Mouse (Mus musculus) limb, embryonic 14.5 days (tissue): ENCODE measurements around the gene Dnaic1. TPM values are rescaled to one million over a fixed set of nuclear protein-coding genes. Genes with fewer than 3 reads are reported as not detected.

Experiments used
- ATAC-seq: fragments of 200-750 bp; cut with Nextera tagmentation; 2 replicates; pipeline ENCODE4 v1.8.0; 2017; ENCODE audit warnings: low read depth, moderate number of reproducible peaks, moderate TSS enrichment; ENCODE audit not compliant: low FRiP score
- DNase-seq: peaks from one replicate; pipeline ENCODE4 v3.0.0-alpha.2; 2015; ENCODE audit warnings: low spot score
- H3K27ac ChIP-seq: fragments of 300-500 bp; sonication (generic); replicated peaks from 2 replicates; pipeline ENCODE4 v1.5.1; 2014; ENCODE audit warnings: low read depth, mild to moderate bottlenecking, low read length, moderate library complexity, mixed read lengths
- H3K27me3 ChIP-seq: fragments of 300-500 bp; sonication (generic); 2 replicates; pipeline ENCODE4 v1.6.1; 2014; ENCODE audit warnings: low read length, mixed read lengths; ENCODE audit not compliant: control insufficient read depth, insufficient read depth
- H3K36me3 ChIP-seq: fragments of 300-500 bp; sonication (generic); 2 replicates; pipeline ENCODE4 v1.6.1; 2014; ENCODE audit warnings: mild to moderate bottlenecking, low read length, moderate library complexity, mixed read lengths; ENCODE audit not compliant: control insufficient read depth, insufficient read depth
- H3K4me1 ChIP-seq: fragments of 300-500 bp; sonication (generic); 2 replicates; pipeline ENCODE4 v1.6.1; 2014; ENCODE audit warnings: antibody characterized with exemption, low read length, mixed read lengths; ENCODE audit not compliant: control insufficient read depth, insufficient read depth
- H3K4me2 ChIP-seq: fragments of 300-500 bp; sonication (generic); replicated peaks from 2 replicates; pipeline ENCODE4 v1.6.1; 2014; ENCODE audit warnings: low read depth, mild to moderate bottlenecking, low read length, moderate library complexity; ENCODE audit not compliant: severe bottlenecking
- H3K4me3 ChIP-seq: fragments of 300-500 bp; sonication (generic); replicated peaks from 2 replicates; pipeline ENCODE4 v1.5.1; 2014; ENCODE audit warnings: low read length
- H3K9ac ChIP-seq: fragments of 300-500 bp; sonication (generic); 2 replicates; pipeline ENCODE4 v1.6.1; 2014; ENCODE audit warnings: mild to moderate bottlenecking, low read depth, low read length, moderate library complexity; ENCODE audit not compliant: severe bottlenecking
- H3K9me3 ChIP-seq: fragments of 300-500 bp; sonication (generic); 2 replicates; pipeline ENCODE4 v1.6.1; 2016; ENCODE audit warnings: low read length; ENCODE audit not compliant: control insufficient read depth
- POLR2A ChIP-seq: fragments of 200-500 bp; IDR thresholded peaks from 2 replicates; pipeline ENCODE4 v1.8.0; 2012; ENCODE audit warnings: inconsistent platforms, mild to moderate bottlenecking, moderate library complexity, borderline replicate concordance; ENCODE audit not compliant: insufficient read depth, insufficient read length; ENCODE audit errors: extremely low read depth
- WGBS: fragments of 180-500 bp; shearing (Covaris S2); extraction: QIAGEN DNeasy Blood & Tissue Kit; methylation state at CpG from one replicate; pipeline ENCODE4 v1.1.7; 2014; 5-methylcytosine and 5-hydroxymethylcytosine counted together
- polyA plus RNA-seq, 2 experiments: library from polyadenylated mRNA; depleted of rRNA in 1 of 2; stranded (reverse) in 1 of 2; unstranded in 1 of 2; fragments of >200 nt; fragmentation: Nextera tagmentation in 1 of 2; extraction: Ambion mirVana in 1 of 2; gene quantifications; 2 replicates each; pipeline versions ENCODE4 v1.2.1 to v1.2.3; 2012 to 2014

The Dnaic1 gene
- polyA plus RNA-seq, 2 experiments, result 0.67 to 0.78 TPM

DNA sequence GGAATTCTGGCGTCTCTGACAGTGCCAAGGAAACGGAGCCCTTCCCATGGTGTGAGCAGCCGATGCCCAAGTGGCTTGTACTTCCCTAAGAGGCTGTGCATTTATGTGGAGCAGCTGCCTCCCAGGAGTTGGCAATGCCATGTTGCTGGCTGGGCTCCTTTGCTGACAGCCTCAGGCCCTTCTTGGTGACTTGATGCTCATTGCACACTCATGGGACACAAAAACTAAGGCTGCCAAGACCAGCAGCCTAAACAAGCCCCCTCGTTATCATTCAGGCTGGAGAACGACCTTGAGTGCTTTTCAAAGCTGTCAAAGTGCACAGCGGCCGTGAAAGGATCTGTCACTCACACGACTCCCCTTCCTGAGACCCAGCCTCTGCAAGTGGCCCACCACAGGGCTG is 42.6 kb downstream of the Dnaic1 start:
- no peak for TF ChIP-seq POLR2A
- ATAC-seq, result no peak
- H3K27ac ChIP-seq, result no peak overlapping the region
- H3K9ac ChIP-seq, result no peak overlapping the region
- H3K4me3 ChIP-seq, result no peak overlapping the region
- no peaks in the 10 kb centered on the region for H3K9me3 ChIP-seq
- H3K4me1 ChIP-seq, result no peaks in the 10 kb centered on the region
- 46% methylated on average over 8 of the region's 8 CpGs for WGBS
- no peak overlapping the region for H3K4me2 ChIP-seq
- peaks cover 10% of the 10 kb centered on the region; the same call in 1 of the 2 replicates for H3K27me3 ChIP-seq
- DNase-seq, result no peak
- no peaks in the 10 kb centered on the region for H3K36me3 ChIP-seq

DNA sequence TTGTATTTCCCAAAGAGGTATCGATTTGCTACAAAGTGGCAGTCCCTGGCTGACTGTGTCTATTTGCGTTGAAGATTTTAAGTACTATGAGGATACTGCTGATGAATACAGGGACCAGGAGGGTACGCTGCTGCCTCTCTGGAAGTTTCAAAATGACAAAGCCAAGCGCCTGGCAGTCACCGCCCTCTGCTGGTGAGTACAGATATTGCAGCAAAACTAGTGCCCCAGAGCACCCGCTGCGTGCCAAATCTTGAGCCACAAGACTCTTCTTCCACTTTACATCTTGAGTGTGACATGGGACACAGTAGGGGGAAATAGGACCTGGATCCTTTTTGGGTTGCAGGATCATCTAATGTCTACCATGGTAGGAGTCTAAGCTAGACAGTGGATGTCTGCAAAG is 44.6 kb downstream of the Dnaic1 start:
- Histone ChIP-seq H3K4me3 (no peak overlapping the region), H3K27ac (no peak overlapping the region), H3K9ac (no peak overlapping the region), H3K9me3 (no peaks in the 10 kb centered on the region), H3K4me1 (no peaks in the 10 kb centered on the region), H3K36me3 (no peaks in the 10 kb centered on the region), H3K4me2 (no peak overlapping the region), H3K27me3 (peaks cover 17% of the 10 kb centered on the region; the same call in 1 of the 2 replicates)
- TF ChIP-seq POLR2A, result no peak
- DNase-seq (peak; percentile 85), ATAC-seq (no peak)
- WGBS, result 11% methylated on average over 7 of the region's 7 CpGs

DNA sequence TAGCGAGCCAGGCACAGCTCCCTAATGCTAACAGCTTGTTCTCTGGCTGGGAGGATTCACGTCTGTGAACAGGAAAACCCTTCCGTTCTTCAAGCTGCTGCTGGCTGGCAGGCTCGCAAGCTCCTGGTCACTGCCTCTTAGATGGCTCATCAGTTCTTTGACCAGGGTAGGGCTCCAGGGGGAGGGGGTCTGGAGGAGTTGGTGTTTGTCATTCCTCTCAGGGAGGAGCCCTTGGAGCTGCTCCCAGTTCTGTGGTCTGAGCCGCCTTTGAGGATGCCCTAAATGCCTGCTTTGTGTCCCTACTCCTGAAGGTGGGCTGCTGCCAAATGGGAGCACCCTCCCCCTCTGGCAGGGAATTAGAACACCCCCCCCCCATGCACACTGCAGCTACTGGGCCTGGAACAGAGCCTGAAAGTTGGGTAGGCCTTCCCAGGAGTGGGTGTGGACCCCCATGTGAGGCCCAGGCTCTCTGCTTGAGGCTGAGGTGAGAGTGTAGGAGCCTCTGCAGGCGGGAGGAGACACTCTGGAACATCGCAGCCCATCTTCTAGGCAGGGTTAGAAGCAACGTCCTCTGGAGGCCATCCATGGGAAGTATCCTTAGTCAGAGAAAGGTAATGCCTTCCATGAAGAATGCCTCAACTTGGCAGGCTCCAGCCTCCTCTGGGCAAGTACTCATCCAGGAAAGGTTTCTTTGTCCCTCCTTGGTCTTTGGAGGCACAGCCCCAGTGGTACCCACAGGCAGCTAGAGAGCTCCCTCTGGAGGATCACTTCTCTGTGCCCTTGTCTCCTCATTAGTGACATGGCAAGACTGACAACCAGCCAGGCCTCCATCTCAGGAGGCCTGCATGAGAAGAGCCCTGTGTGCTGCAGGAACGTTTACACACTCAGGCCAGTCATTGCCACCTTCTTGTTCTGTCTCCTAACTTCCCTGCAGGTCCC is 46.4 kb downstream of the Dnaic1 start:
- Histone ChIP-seq H3K27ac (no peak overlapping the region), H3K36me3 (no peaks in the 10 kb centered on the region), H3K4me1 (no peaks in the 10 kb centered on the region), H3K4me3 (no peak overlapping the region), H3K27me3 (peaks cover 17% of the 10 kb centered on the region; the same call in 1 of the 2 replicates), H3K4me2 (no peak overlapping the region), H3K9me3 (no peaks in the 10 kb centered on the region), H3K9ac (no peak overlapping the region)
- DNase-seq, result no peak
- 63% methylated on average over 9 of the region's 9 CpGs for WGBS
- no peak for TF ChIP-seq POLR2A
- no peak for ATAC-seq

DNA sequence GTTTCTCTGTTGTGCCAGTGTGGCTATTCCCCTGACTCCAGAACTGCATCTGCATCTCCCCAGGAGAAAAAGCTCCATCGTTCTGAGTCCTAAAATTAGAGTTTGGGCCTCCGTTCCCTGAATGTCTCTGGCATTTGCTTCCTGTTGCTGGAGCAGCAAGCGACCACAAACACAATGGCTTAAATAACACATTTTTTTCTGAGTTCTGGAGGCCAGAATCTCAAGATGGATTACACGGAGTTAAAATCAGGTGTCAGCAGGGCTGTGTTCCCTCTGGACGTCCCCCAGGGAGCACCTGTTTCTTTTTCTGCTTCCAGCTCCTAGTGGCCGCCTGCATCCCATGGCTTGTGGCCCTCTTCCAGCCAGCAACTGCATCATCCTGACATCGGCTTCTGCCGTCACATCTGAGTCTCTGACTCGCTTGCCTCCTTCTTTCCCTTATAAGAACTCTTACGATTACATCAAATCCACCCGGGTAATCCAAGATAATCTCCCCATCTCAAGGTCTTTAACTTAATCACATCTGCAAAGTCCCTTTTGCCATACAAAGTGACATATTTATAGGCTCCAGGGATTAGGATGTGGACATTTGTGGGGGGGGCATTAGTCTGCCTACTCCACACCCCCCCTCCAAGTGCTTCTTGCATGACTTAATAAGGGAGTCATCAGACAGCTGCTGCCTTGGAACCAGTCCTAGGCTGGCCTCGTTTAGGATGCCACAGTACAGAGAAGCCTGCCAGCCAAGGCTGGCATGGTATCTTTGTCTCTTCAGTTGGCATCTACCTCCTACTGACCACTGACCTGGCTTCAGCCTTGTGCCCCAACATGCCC is 49.6 kb downstream of the Dnaic1 start:
- peak; percentile 34; the same call in 1 of the 2 replicates for ATAC-seq
- no peak overlapping the region for H3K4me3 ChIP-seq
- H3K27ac ChIP-seq, result no peak overlapping the region
- H3K36me3 ChIP-seq, result no peaks in the 10 kb centered on the region
- TF ChIP-seq POLR2A, result no peak
- H3K4me2 ChIP-seq, result no peak overlapping the region
- WGBS, result 42% methylated on average over 12 of the region's 12 CpGs
- H3K9ac ChIP-seq, result no peak overlapping the region
- peaks cover 13% of the 10 kb centered on the region; the same call in 1 of the 2 replicates for H3K27me3 ChIP-seq
- H3K9me3 ChIP-seq, result no peaks in the 10 kb centered on the region
- DNase-seq, result no peak
- H3K4me1 ChIP-seq, result no peaks in the 10 kb centered on the region

DNA sequence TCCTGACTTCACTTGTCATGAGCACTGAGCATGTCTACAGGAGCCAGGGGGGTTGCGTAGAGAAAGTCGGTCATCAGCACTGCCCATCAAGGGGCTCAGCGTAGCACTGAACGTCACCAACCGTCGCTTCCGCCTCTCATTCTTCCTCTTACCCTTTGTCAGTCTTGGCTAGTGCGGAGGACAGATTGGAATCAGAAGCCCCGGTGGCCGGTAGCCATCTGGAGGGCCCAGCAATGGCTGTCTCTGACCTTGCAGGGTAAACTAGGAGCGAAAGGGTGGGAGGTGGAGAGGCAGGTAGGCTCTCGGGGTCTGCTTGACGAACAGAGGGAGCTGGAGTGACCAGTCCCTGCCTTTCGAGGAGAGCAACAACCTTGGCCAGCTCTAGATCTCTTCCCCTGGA is 52.5 kb downstream of the Dnaic1 start:
- peaks cover 11% of the 10 kb centered on the region; the same call in 1 of the 2 replicates for H3K27me3 ChIP-seq
- H3K27ac ChIP-seq, result no peak overlapping the region
- no peak overlapping the region for H3K4me2 ChIP-seq
- no peak for ATAC-seq
- H3K9ac ChIP-seq, result no peak overlapping the region
- H3K36me3 ChIP-seq, result no peaks in the 10 kb centered on the region
- no peak for DNase-seq
- no peak overlapping the region for H3K4me3 ChIP-seq
- H3K9me3 ChIP-seq, result no peaks in the 10 kb centered on the region
- TF ChIP-seq POLR2A, result no peak
- WGBS, result 83% methylated on average over 14 of the region's 14 CpGs
- H3K4me1 ChIP-seq, result no peaks in the 10 kb centered on the region
